Mouse (Mus musculus) right cerebral cortex, postnatal 25 days (tissue): ENCODE data around the gene Pctp.
A peak's percentile ranks its signal among the peaks of the same experiment; 100 is the strongest.

ENCODE experiments used
- DNase-seq: peaks from one replicate; pipeline ENCODE4 v3.0.0; 2022

Gene Pctp

GRCm38 (mm10) chr11:89971296-89971695 lies 31.4 kb downstream of the Pctp start:
- no peak for DNase-seq

GRCm38 (mm10) chr11:89970726-89971125 lies 32.0 kb downstream of the Pctp start:
- no peak for DNase-seq

DNA sequence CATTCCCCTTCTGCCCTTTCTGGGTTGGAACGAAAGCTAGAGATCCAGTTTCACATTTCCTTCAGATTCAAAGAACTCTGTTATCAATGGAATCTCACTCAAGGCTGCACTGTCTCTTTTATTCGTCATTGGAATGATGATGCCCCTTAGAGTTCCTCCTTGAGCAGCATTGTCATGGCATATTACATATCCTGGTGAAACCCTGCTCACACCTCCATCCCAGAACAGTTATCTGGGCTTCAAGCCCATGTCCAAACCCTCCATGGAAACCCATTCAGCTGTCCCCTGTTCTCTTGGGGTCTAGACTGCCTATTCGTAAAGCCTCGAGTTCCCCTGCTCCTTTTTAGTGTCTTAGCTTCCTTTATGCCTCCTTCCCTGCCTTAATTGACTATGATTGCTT lies 33.6 kb downstream of the Pctp start:
- DNase-seq, result no peak

DNA sequence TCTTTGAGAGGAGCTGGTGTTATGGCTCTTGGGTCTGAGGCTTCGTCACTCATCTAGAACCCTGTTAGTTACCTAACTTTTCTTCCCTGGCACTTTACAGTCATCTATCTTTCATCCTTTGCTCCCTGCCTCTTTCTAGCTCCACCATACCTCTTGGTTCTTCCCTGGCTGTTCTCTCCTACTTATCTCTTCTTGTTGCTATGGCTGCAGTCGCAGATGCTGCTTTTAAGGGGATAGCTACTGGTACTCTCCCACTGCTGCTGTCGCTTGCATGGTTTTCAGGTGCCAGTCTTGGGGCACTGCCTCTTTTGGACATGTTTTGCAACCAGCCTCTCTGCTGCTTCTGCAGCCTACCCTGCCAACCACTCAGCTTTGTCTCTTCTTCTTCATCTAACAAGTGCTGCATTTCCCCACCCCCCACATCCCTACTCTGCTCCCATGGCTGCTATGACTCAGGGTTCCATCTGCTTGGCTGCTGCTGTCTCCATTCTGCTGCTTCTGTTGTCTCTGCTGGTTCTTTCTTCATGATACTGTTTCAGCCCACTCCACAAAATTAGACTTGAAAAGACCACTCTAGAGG lies 51.9 kb downstream of the Pctp start:
- peak; percentile 64 for DNase-seq

- DNase-seq, result no peak
Observed at GRCm38 (mm10) chr11:89947806-89948205, 54.9 kb downstream of the Pctp start.

DNA sequence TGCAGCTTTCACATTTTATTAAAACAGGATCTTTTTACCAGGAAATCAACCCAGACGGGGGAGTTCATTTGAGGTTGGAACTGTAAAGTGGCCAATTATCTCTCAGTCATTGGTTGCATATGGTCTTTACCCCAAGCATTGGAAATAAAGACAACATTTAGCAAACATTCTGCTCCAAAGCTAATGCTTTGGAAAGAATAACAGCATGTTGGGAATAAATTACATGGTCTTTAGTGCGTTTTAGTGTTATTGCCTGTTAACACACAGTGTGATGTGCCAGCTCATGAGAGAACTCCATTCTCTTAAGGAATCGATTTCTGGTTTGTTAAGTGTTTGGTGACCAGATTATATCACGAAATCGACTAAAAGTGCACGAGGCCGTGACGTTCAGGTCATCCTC lies 57.5 kb downstream of the Pctp start:
- no peak for DNase-seq

DNA sequence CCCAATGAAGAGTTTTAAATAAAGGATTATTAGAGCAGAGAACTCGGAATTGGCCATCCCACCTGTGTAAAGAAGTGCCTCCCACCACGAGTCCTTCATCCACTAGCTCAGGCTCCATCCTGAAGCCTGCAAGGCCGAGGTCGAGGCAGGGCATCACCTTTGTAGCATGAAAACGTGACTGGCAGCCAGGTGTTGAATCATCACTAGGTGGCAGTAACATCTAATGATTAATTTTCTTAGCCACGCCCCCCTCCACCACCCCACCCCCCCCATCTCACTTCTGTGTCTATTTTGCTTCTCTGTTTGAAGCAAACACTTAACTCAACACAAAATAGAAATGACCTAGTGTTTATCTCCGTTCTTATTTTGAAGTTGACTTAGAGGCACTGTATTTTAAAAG lies 65.5 kb downstream of the Pctp start:
- DNase-seq, result no peak
